In genomic region chr7:110818787-110819350, GRCm38 (mm10) we compare ENCODE assay signal across 16 mouse cellular contexts. TPM values are rescaled to one million over a fixed set of nuclear protein-coding genes. Genes with fewer than 3 reads are reported as not detected.
DNase-seq lines count a peak whose midpoint lies in the region; ATAC-seq and TF ChIP-seq lines count a peak whose summit lies in the region.
"Had no signal": no experiment of that assay in that cellular context is flagged by ENCODE, and none has a peak within 500 bp of the region (broad histone marks: within the 10 kb centered on the region; RNA-seq: fewer than 3 reads in every experiment).

No protein-coding gene starts in this region.

- H3K36me3 ChIP-seq in heart, embryonic 13.5 days: peaks cover 24% of the 10 kb centered on the region
- peaks cover 37% of the 10 kb centered on the region for H3K36me3 ChIP-seq in liver, embryonic 14.5 days (replicated peaks; ENCODE audit: control insufficient read depth, insufficient read depth, low read depth)
- 0 out of 2 replicates have a peak, but pooled peaks cover 8% of the 10 kb centered on the region for H3K36me3 ChIP-seq in midbrain, embryonic 15.5 days (replicated peaks)

- peak overlapping the region; percentile 11; the same call in 1 of the 2 replicates for H3K4me2 ChIP-seq in heart, embryonic 13.5 days
- H3K4me2 ChIP-seq in liver, embryonic 14.5 days (ENCODE audit: low read depth): peak overlapping the region; percentile 54
- H3K4me2 ChIP-seq in midbrain, embryonic 15.5 days: no peak overlapping the region
- H3K4me2 ChIP-seq: hindbrain, embryonic 12.5 days; limb, embryonic 13.5 days had no signal

- DNase-seq in heart, postnatal 25 days (ENCODE audit: low spot score): no peak
- DNase-seq in 416B (ENCODE audit: low read depth): peak; percentile 34
- DNase-seq in c-Kit-positive CD71-positive TER-119-positive erythroid progenitor cells, embryonic 14.5 days (ENCODE audit: low spot score): peak; percentile 68
- peak; percentile 59 to 71 (median 63) for DNase-seq in liver, embryonic 14.5 days (ENCODE audit: low read depth in 3 of 3, low spot score in 3 of 3)
- DNase-seq in thymus, postnatal 36 days: no peak
- DNase-seq: cerebellum, adult 18-20 months; gastrocnemius, postnatal 10 days; layer of hippocampus, postnatal 36 days; right cerebral cortex, adult 18-20 months had no signal

- H3K4me1 ChIP-seq in heart, embryonic 13.5 days: peaks cover 57% of the 10 kb centered on the region
- peaks cover 15 to 33% of the 10 kb centered on the region in 2 experiments for H3K4me1 ChIP-seq in liver, embryonic 14.5 days (replicated peaks; ENCODE audit: control insufficient read depth in 2 of 2, insufficient read depth in 2 of 2, low read length in 1 of 2)
- no peaks in the 10 kb centered on the region for H3K4me1 ChIP-seq in midbrain, embryonic 15.5 days
- H3K4me1 ChIP-seq: hindbrain, embryonic 12.5 days had no signal

- TF ChIP-seq CTCF in liver, embryonic 14.5 days (IDR thresholded peaks at IDR 0.05; ENCODE audit: low read depth): no peak

- no peaks in the 10 kb centered on the region for H3K9me3 ChIP-seq in heart, embryonic 13.5 days
- no peaks in the 10 kb centered on the region for H3K9me3 ChIP-seq in liver, embryonic 14.5 days (ENCODE audit: control insufficient read depth, low read length)
- H3K9me3 ChIP-seq in midbrain, embryonic 15.5 days: no peaks in the 10 kb centered on the region
- H3K9me3 ChIP-seq: hindbrain, embryonic 12.5 days; limb, embryonic 13.5 days had no signal

- H3K4me3 ChIP-seq in heart, embryonic 13.5 days: no peak overlapping the region
- H3K4me3 ChIP-seq in liver, embryonic 14.5 days (ENCODE audit: insufficient read depth in 1 of 2, low read depth in 2 of 2, low read length in 2 of 2): peak overlapping the region in 1 of 2 experiments; percentile 34; a peak in 2 of 4 replicates
- no peak overlapping the region for H3K4me3 ChIP-seq in midbrain, embryonic 15.5 days
- H3K4me3 ChIP-seq: hindbrain, embryonic 12.5 days; limb, embryonic 13.5 days had no signal

- 37% methylated on average over 11 of the region's 11 CpGs for WGBS in heart, embryonic 13.5 days
- WGBS in liver, embryonic 14.5 days (ENCODE audit: insufficient replicate concordance): 17% methylated on average over 11 of the region's 11 CpGs
- WGBS in midbrain, embryonic 15.5 days: 92% methylated on average over 11 of the region's 11 CpGs

- TF ChIP-seq EP300 in liver, embryonic 14.5 days (IDR thresholded peaks at IDR 0.05; ENCODE audit: low read depth): peak; percentile 95

- H3K27me3 ChIP-seq in heart, embryonic 13.5 days (replicated peaks): no peaks in the 10 kb centered on the region
- no peaks in the 10 kb centered on the region for H3K27me3 ChIP-seq in liver, embryonic 14.5 days (ENCODE audit: control insufficient read depth, insufficient read depth, low read length)
- no peaks in the 10 kb centered on the region for H3K27me3 ChIP-seq in midbrain, embryonic 15.5 days (replicated peaks)
- H3K27me3 ChIP-seq: hindbrain, embryonic 12.5 days; limb, embryonic 13.5 days had no signal

- peak overlapping the region; percentile 44; the same call in 1 of the 2 replicates for H3K9ac ChIP-seq in heart, embryonic 13.5 days
- H3K9ac ChIP-seq in liver, embryonic 14.5 days (replicated peaks): peak overlapping the region; percentile 44
- H3K9ac ChIP-seq in midbrain, embryonic 15.5 days: no peak overlapping the region
- H3K9ac ChIP-seq: hindbrain, embryonic 12.5 days; limb, embryonic 13.5 days had no signal

- intact Hi-C loops in heart, postnatal 25 days (cut with DNase I): no loop called here

- ATAC-seq in heart, embryonic 13.5 days (ENCODE audit: extremely low read depth, insufficient number of reproducible peaks, low FRiP score, low TSS enrichment): no peak
- peak; percentile 92 for ATAC-seq in liver, embryonic 14.5 days (ENCODE audit: insufficient read depth)
- ATAC-seq in midbrain, embryonic 15.5 days (replicated peaks): no peak
- ATAC-seq: CD4-positive, CD25-positive, alpha-beta regulatory T cell, adult 4 months; forebrain, embryonic 14.5 days had no signal

- H3K27ac ChIP-seq in heart, embryonic 13.5 days (replicated peaks): peak overlapping the region; percentile 29; the same call in 1 of the 2 replicates
- peak overlapping the region; percentile 61 for H3K27ac ChIP-seq in liver, embryonic 14.5 days
- H3K27ac ChIP-seq in midbrain, embryonic 15.5 days: no peak overlapping the region
- H3K27ac ChIP-seq: hindbrain, embryonic 12.5 days; limb, embryonic 13.5 days had no signal

RNA-seq across cellular contexts. Expression of gene Rnf141, which starts 25.4 kb away (rescaled TPM):
- 27.6 and 29.2 TPM in 2 replicates for polyA plus RNA-seq in heart, embryonic 13.5 days (2015; fragmentation: Nextera tagmentation; extraction: Ambion mirVana)
- 10 to 100 TPM; 31.9 to 41.0 TPM for total RNA-seq in heart, postnatal 25 days (2021)
- polyA plus RNA-seq in liver, embryonic 14.5 days (2012; rRNA removed): 11.8 and 17.4 TPM in 2 replicates
- 25.4 and 25.9 TPM in 2 replicates for polyA plus RNA-seq in liver, embryonic 14.5 days (2014; fragmentation: Nextera tagmentation; extraction: Ambion mirVana)
- polyA plus RNA-seq in midbrain, embryonic 15.5 days (2015; fragmentation: Nextera tagmentation; extraction: Ambion mirVana): 30.7 and 35.5 TPM in 2 replicates

RNA-seq across cellular contexts. Expression of gene Lyve1, which starts 44.2 kb away (rescaled TPM):
- polyA plus RNA-seq in heart, embryonic 13.5 days (2015; fragmentation: Nextera tagmentation; extraction: Ambion mirVana): 6.2 TPM in 2 replicates
- total RNA-seq in heart, postnatal 25 days (2021): 10 to 100 TPM; 21.8 to 22.0 TPM
- 18.3 and 24.6 TPM in 2 replicates for polyA plus RNA-seq in liver, embryonic 14.5 days (2012; rRNA removed)
- 22.2 and 22.7 TPM in 2 replicates for polyA plus RNA-seq in liver, embryonic 14.5 days (2014; fragmentation: Nextera tagmentation; extraction: Ambion mirVana)
- polyA plus RNA-seq in midbrain, embryonic 15.5 days (2015; fragmentation: Nextera tagmentation; extraction: Ambion mirVana): 6.9 and 7.0 TPM in 2 replicates
- total RNA-seq: monocyte, adult 5-6 weeks had no signal
- polyA plus RNA-seq: CD4-positive, CD25-positive, alpha-beta regulatory T cell, adult 4 months had no signal

RNA-seq across cellular contexts. Expression of gene Ampd3, which starts 50.9 kb away (rescaled TPM):
- 5.1 and 6.0 TPM in 2 replicates for polyA plus RNA-seq in heart, embryonic 13.5 days (2015; fragmentation: Nextera tagmentation; extraction: Ambion mirVana)
- total RNA-seq in heart, postnatal 25 days (2021): 10 to 100 TPM; 46.0 to 46.2 TPM
- polyA plus RNA-seq in liver, embryonic 14.5 days (2012; rRNA removed): 19.4 and 21.9 TPM in 2 replicates
- polyA plus RNA-seq in liver, embryonic 14.5 days (2014; fragmentation: Nextera tagmentation; extraction: Ambion mirVana): 28.6 and 32.9 TPM in 2 replicates
- 9.7 and 10.1 TPM in 2 replicates for polyA plus RNA-seq in midbrain, embryonic 15.5 days (2015; fragmentation: Nextera tagmentation; extraction: Ambion mirVana)

Comparison
In these comparisons a context has a peak if more than half of its experiments do, and no peak if none do; other contexts are left out.
1. DNase-seq: peak in 416B (single experiment), c-Kit-positive CD71-positive TER-119-positive erythroid progenitor cells, embryonic 14.5 days (single experiment) and liver, embryonic 14.5 days (3 of 3); none in heart, postnatal 25 days (single experiment) and thymus, postnatal 36 days (0 of 2).